Mouse (Mus musculus): Measurements from ENCODE around the gene Plk1. TPM values are rescaled to one million over a fixed set of nuclear protein-coding genes. Genes with fewer than 3 reads are reported as not detected.
A peak's percentile ranks its signal among the peaks of the same experiment; 100 is the strongest.

Gene Plk1
- polyA plus RNA-seq, 1 experiment from 2014 or later: 247 TPM

GRCm38 (mm10) chr7:122203936-122204335 is 44.7 kb downstream of the Plk1 start:
- H3K27ac ChIP-seq: no peak overlapping the region
- 77% methylated on average over 2 of the region's 2 CpGs for WGBS
- no peak overlapping the region for H3K4me3 ChIP-seq
- no peak for DNase-seq (ENCODE audit: extremely low spot score, low spot score)
- H3K27me3 ChIP-seq (ENCODE audit: poor library complexity, severe bottlenecking): no peaks in the 10 kb centered on the region
- no peaks in the 10 kb centered on the region for H3K4me1 ChIP-seq
- no peaks in the 10 kb centered on the region for H3K9me3 ChIP-seq
- no peaks in the 10 kb centered on the region for H3K36me3 ChIP-seq (replicated peaks)

- WGBS: 86% methylated on average over 2 of the region's 2 CpGs
- DNase-seq (ENCODE audit: extremely low spot score, low spot score): no peak
- Histone ChIP-seq H3K27me3 (ENCODE audit: poor library complexity, severe bottlenecking) (no peaks in the 10 kb centered on the region), H3K4me3 (no peak overlapping the region), H3K27ac (no peak overlapping the region), H3K36me3 (replicated peaks) (no peaks in the 10 kb centered on the region), H3K9me3 (no peaks in the 10 kb centered on the region), H3K4me1 (no peaks in the 10 kb centered on the region)
Observed at GRCm38 (mm10) chr7:122206121-122206520, 46.9 kb downstream of the Plk1 start.

GRCm38 (mm10) chr7:122208276-122209021 is 49.2 kb downstream of the Plk1 start:
- WGBS: 70% methylated on average over 7 of the region's 7 CpGs
- no peak for DNase-seq (ENCODE audit: extremely low spot score, low spot score)
- Histone ChIP-seq H3K9me3 (no peaks in the 10 kb centered on the region), H3K4me3 (no peak overlapping the region), H3K27me3 (ENCODE audit: poor library complexity, severe bottlenecking) (no peaks in the 10 kb centered on the region), H3K4me1 (no peaks in the 10 kb centered on the region), H3K27ac (no peak overlapping the region), H3K36me3 (replicated peaks) (no peaks in the 10 kb centered on the region)

- Histone ChIP-seq H3K36me3 (replicated peaks) (no peaks in the 10 kb centered on the region), H3K4me1 (peaks cover 10% of the 10 kb centered on the region), H3K4me3 (peak within 1 kb of the TSS; percentile 27; the same call in 1 of the 2 replicates), H3K27ac (0 out of 2 replicates have a peak within 1 kb of the TSS, but pooled peaks have one; percentile 6), H3K27me3 (ENCODE audit: poor library complexity, severe bottlenecking) (peaks cover 23% of the 10 kb centered on the region; the same call in 1 of the 2 replicates), H3K9me3 (no peaks in the 10 kb centered on the region)
- no peak for DNase-seq (ENCODE audit: extremely low spot score, low spot score)
- WGBS: 31% methylated on average over 20 of the region's 20 CpGs
Observed at GRCm38 (mm10) chr7:122219315-122219801, 60.1 kb downstream of the Plk1 start, which contains the start of gene Chp2. Gene Chp2, plus strand, starts transcription at chr7:122219496.

Other genes starting within 250 kb of the Plk1 start
- gene Cog7, start 177.7 kb upstream of the Plk1 start, polyA plus RNA-seq (2016; fragmentation: Nextera tagmentation; extraction: Ambion mirVana): 23.3 TPM in 2 replicates
- gene Gga2, start 138.2 kb upstream of the Plk1 start, polyA plus RNA-seq (2016; fragmentation: Nextera tagmentation; extraction: Ambion mirVana): 93.2 and 98.7 TPM in 2 replicates
- 65.6 and 66.0 TPM in 2 replicates for gene Ubfd1, start 92.3 kb upstream of the Plk1 start, polyA plus RNA-seq (2016; fragmentation: Nextera tagmentation; extraction: Ambion mirVana)
- 18.6 and 20.9 TPM in 2 replicates for gene Ears2, start 92.2 kb upstream of the Plk1 start, polyA plus RNA-seq (2016; fragmentation: Nextera tagmentation; extraction: Ambion mirVana)
- gene Ndufab1, start 57.6 kb upstream of the Plk1 start, polyA plus RNA-seq (2016; fragmentation: Nextera tagmentation; extraction: Ambion mirVana): 757 and 765 TPM in 2 replicates
- 27.1 and 30.0 TPM in 2 replicates for gene Palb2, start 26.5 kb upstream of the Plk1 start, polyA plus RNA-seq (2016; fragmentation: Nextera tagmentation; extraction: Ambion mirVana)
- 118 and 121 TPM in 2 replicates for gene Dctn5, start 26.4 kb upstream of the Plk1 start, polyA plus RNA-seq (2016; fragmentation: Nextera tagmentation; extraction: Ambion mirVana)
- gene Ern2, start 26.8 kb downstream of the Plk1 start, polyA plus RNA-seq (2016; fragmentation: Nextera tagmentation; extraction: Ambion mirVana): not detected in 2 replicates
- not detected in 2 replicates for gene Chp2, start 60.1 kb downstream of the Plk1 start, polyA plus RNA-seq (2016; fragmentation: Nextera tagmentation; extraction: Ambion mirVana)
- gene Prkcb, start 129.3 kb downstream of the Plk1 start, polyA plus RNA-seq (2016; fragmentation: Nextera tagmentation; extraction: Ambion mirVana): 3.5 and 4.6 TPM in 2 replicates